Comparison of ENCODE assay signal across 34 mouse cellular contexts in genomic region chr2:105779320-105779891, GRCm38 (mm10).
DNase-seq lines count a peak whose midpoint lies in the region; ATAC-seq lines count a peak whose summit lies in the region.
"Had no signal": no experiment of that assay in that cellular context is flagged by ENCODE, and none has a peak within 500 bp of the region (broad histone marks: within the 10 kb centered on the region; RNA-seq: fewer than 3 reads in every experiment).

No protein-coding gene starts in this region.

- no peak overlapping the region for H3K9ac ChIP-seq in hindbrain, embryonic 12.5 days
- no peak overlapping the region for H3K9ac ChIP-seq in hindbrain, embryonic 13.5 days
- H3K9ac ChIP-seq in neural tube, embryonic 11.5 days (ENCODE audit: low read length), result no peak overlapping the region
- no peak overlapping the region for H3K9ac ChIP-seq in neural tube, embryonic 15.5 days (replicated peaks)
- H3K9ac ChIP-seq: embryonic facial prominence, embryonic 15.5 days; intestine, embryonic 15.5 days; limb, embryonic 15.5 days; liver, embryonic 13.5 days had no signal

- no peak overlapping the region for H3K27ac ChIP-seq in hindbrain, embryonic 12.5 days
- H3K27ac ChIP-seq in hindbrain, embryonic 13.5 days, result no peak overlapping the region
- H3K27ac ChIP-seq in neural tube, embryonic 11.5 days (ENCODE audit: low read depth, low read length), result no peak overlapping the region
- H3K27ac ChIP-seq in neural tube, embryonic 15.5 days (replicated peaks), result no peak overlapping the region
- H3K27ac ChIP-seq: embryonic facial prominence, embryonic 15.5 days; gastrocnemius, adult 2 months; hindbrain, postnatal 0 days; intestine, embryonic 15.5 days; limb, embryonic 10.5 days; limb, embryonic 15.5 days; liver, embryonic 13.5 days had no signal

- H3K9me3 ChIP-seq in hindbrain, embryonic 12.5 days (replicated peaks), result no peaks in the 10 kb centered on the region
- no peaks in the 10 kb centered on the region for H3K9me3 ChIP-seq in hindbrain, embryonic 13.5 days
- H3K9me3 ChIP-seq in neural tube, embryonic 11.5 days (ENCODE audit: control insufficient read depth, low read length), result no peaks in the 10 kb centered on the region
- H3K9me3 ChIP-seq in neural tube, embryonic 15.5 days (replicated peaks), result no peaks in the 10 kb centered on the region
- H3K9me3 ChIP-seq: embryonic facial prominence, embryonic 15.5 days; intestine, embryonic 15.5 days; limb, embryonic 10.5 days; limb, embryonic 15.5 days; liver, embryonic 13.5 days; megakaryocyte, embryonic 14.5 days had no signal

- ATAC-seq in hindbrain, embryonic 12.5 days (ENCODE audit: low FRiP score), result peak; percentile 56; the same call in 1 of the 2 replicates
- ATAC-seq in hindbrain, embryonic 13.5 days (ENCODE audit: low FRiP score), result no peak
- ATAC-seq in neural tube, embryonic 11.5 days (ENCODE audit: insufficient read depth, low FRiP score, low TSS enrichment), result peak; percentile 71; the same call in 1 of the 2 replicates
- ATAC-seq in neural tube, embryonic 15.5 days (ENCODE audit: low FRiP score), result no peak
- ATAC-seq: forebrain, embryonic 16.5 days; hindbrain, postnatal 0 days; intestine, embryonic 15.5 days; lung, postnatal 0 days had no signal

- 26% methylated on average over 6 of the region's 6 CpGs for WGBS in hindbrain, embryonic 12.5 days
- 13% methylated on average over 6 of the region's 6 CpGs for WGBS in hindbrain, embryonic 13.5 days
- 22% methylated on average over 6 of the region's 6 CpGs for WGBS in neural tube, embryonic 11.5 days
- WGBS in neural tube, embryonic 15.5 days, result 16% methylated on average over 6 of the region's 6 CpGs

- DNase-seq in neural tube, embryonic 11.5 days (ENCODE audit: low spot score), result no peak
- DNase-seq in embryo, embryonic 11 days, result peak; percentile 51
- DNase-seq in retina, postnatal 1 day, result peak; percentile 76
- DNase-seq in adipocyte (ENCODE audit: low spot score), result no peak
- DNase-seq: adrenal gland, adult 2 months; adrenal gland, postnatal 36 days; B cell, adult 2 months; cerebellum, adult 2 months; cerebellum, postnatal 14 days; gastrocnemius, adult 2 months; gastrocnemius, postnatal 36 days; heart, adult 18-20 months; heart, postnatal 4 days; kidney, adult 2 months; kidney, postnatal 4 days; layer of hippocampus, postnatal 36 days; liver, embryonic 13.5 days; lung, adult 18-20 months; lung, postnatal 4 days; thymus, adult 2 months; thymus, postnatal 36 days had no signal

- H3K27me3 ChIP-seq in hindbrain, embryonic 12.5 days, result no peaks in the 10 kb centered on the region
- 0 out of 2 replicates have a peak, but pooled peaks cover 3% of the 10 kb centered on the region for H3K27me3 ChIP-seq in hindbrain, embryonic 13.5 days
- H3K27me3 ChIP-seq in neural tube, embryonic 11.5 days (ENCODE audit: control insufficient read depth, insufficient read depth, low read length), result no peaks in the 10 kb centered on the region
- H3K27me3 ChIP-seq in neural tube, embryonic 15.5 days (replicated peaks), result no peaks in the 10 kb centered on the region
- H3K27me3 ChIP-seq: embryonic facial prominence, embryonic 15.5 days; intestine, embryonic 15.5 days; limb, embryonic 15.5 days; liver, embryonic 13.5 days; megakaryocyte, embryonic 14.5 days had no signal

- H3K4me1 ChIP-seq in hindbrain, embryonic 12.5 days, result no peaks in the 10 kb centered on the region
- H3K4me1 ChIP-seq in hindbrain, embryonic 13.5 days (replicated peaks), result no peaks in the 10 kb centered on the region
- H3K4me1 ChIP-seq in neural tube, embryonic 11.5 days (ENCODE audit: control insufficient read depth, insufficient read depth, low read length), result no peaks in the 10 kb centered on the region
- no peaks in the 10 kb centered on the region for H3K4me1 ChIP-seq in neural tube, embryonic 15.5 days
- H3K4me1 ChIP-seq: embryonic facial prominence, embryonic 15.5 days; intestine, embryonic 15.5 days; limb, embryonic 10.5 days; limb, embryonic 15.5 days; liver, embryonic 13.5 days; megakaryocyte, embryonic 14.5 days had no signal

- no peaks in the 10 kb centered on the region for H3K36me3 ChIP-seq in hindbrain, embryonic 12.5 days
- H3K36me3 ChIP-seq in hindbrain, embryonic 13.5 days, result no peaks in the 10 kb centered on the region
- no peaks in the 10 kb centered on the region for H3K36me3 ChIP-seq in neural tube, embryonic 11.5 days (ENCODE audit: control insufficient read depth, insufficient read depth, low read length)
- no peaks in the 10 kb centered on the region for H3K36me3 ChIP-seq in neural tube, embryonic 15.5 days
- H3K36me3 ChIP-seq: embryonic facial prominence, embryonic 15.5 days; intestine, embryonic 15.5 days; limb, embryonic 10.5 days; limb, embryonic 15.5 days; liver, embryonic 13.5 days had no signal

- H3K4me2 ChIP-seq in hindbrain, embryonic 12.5 days (replicated peaks), result no peak overlapping the region
- H3K4me2 ChIP-seq in hindbrain, embryonic 13.5 days, result no peak overlapping the region
- no peak overlapping the region for H3K4me2 ChIP-seq in neural tube, embryonic 11.5 days (ENCODE audit: low read depth)
- H3K4me2 ChIP-seq in neural tube, embryonic 15.5 days, result no peak overlapping the region
- H3K4me2 ChIP-seq: embryonic facial prominence, embryonic 15.5 days; heart, embryonic 11.5 days; intestine, embryonic 15.5 days; limb, embryonic 15.5 days; liver, embryonic 13.5 days had no signal

- H3K4me3 ChIP-seq in hindbrain, embryonic 12.5 days, result no peak overlapping the region
- H3K4me3 ChIP-seq in hindbrain, embryonic 13.5 days, result no peak overlapping the region
- no peak overlapping the region for H3K4me3 ChIP-seq in neural tube, embryonic 11.5 days (ENCODE audit: low read depth, low read length)
- H3K4me3 ChIP-seq in neural tube, embryonic 15.5 days (replicated peaks), result no peak overlapping the region
- H3K4me3 ChIP-seq: embryonic facial prominence, embryonic 15.5 days; gastrocnemius, adult 2 months; intestine, embryonic 15.5 days; limb, embryonic 10.5 days; limb, embryonic 15.5 days; liver, embryonic 13.5 days; megakaryocyte, embryonic 14.5 days; myocyte had no signal

Comparison
In these comparisons a context has a peak if more than half of its experiments do, and no peak if none do; other contexts are left out.
1. ATAC-seq: peak in hindbrain, embryonic 12.5 days (single experiment) and neural tube, embryonic 11.5 days (single experiment); none in hindbrain, embryonic 13.5 days (single experiment) and neural tube, embryonic 15.5 days (single experiment).
2. DNase-seq: peak in embryo, embryonic 11 days (single experiment) and retina, postnatal 1 day (single experiment); none in neural tube, embryonic 11.5 days (single experiment) and adipocyte (single experiment).